ENCODE assay signal across 14 mouse cellular contexts in the genomic region with DNA sequence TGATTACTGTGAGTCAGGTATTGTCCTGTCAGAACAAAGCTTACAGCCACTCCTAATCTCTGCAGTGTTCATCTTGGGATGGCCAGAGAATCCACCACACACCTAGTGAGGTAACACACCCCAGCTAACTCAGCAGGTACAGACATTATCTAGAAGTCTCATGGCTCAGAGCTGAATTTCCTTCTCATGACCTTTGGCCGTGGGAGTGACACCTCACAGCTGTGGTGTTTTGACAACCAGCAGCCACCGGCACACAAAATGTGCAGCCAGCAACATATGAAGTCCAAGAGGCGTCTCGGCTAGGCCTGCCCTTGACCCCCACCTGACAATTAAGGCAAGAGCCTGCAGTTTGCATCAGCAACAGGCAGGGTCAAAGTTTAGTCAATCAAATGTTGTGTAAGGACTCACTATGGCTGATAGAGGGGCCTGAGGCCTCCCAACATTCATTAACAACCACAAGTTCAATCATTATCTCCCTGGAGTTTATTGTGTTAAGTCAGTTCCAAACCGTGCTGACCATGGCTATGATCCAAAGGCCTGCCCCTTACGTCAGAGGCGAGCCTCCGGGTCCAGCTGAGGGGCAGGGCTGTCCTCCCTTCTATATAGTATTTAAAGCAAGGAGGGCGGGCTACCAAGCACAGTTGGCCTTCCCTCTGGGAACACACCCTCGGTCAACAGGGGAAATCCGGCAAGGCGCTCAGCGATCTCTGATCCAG. TPM values are rescaled to one million over a fixed set of nuclear protein-coding genes. Genes with fewer than 3 reads are reported as not detected.
DNase-seq lines count a peak whose midpoint lies in the region; ATAC-seq and TF ChIP-seq lines count a peak whose summit lies in the region.
"Had no signal": no experiment of that assay in that cellular context is flagged by ENCODE, and none has a peak within 500 bp of the region (broad histone marks: within the 10 kb centered on the region; RNA-seq: fewer than 3 reads in every experiment).

A gene (plus strand): TSS at position 613 of the 716 bp plus-strand sequence.

- TF ChIP-seq POLR2A in liver, adult 2 months (IDR thresholded peaks at IDR 0.05; ENCODE audit: extremely low read depth, insufficient read depth, low read length): peak; percentile 93; the same call in 1 of the 2 replicates

- H3K27ac ChIP-seq in liver, adult 2 months (replicated peaks; ENCODE audit: insufficient read depth, low read depth, low read length): peak within 1 kb of the TSS; percentile 93
- H3K27ac ChIP-seq: embryonic facial prominence, embryonic 15.5 days; hindbrain, embryonic 15.5 days had no signal

- ATAC-seq in cerebellum, adult (ENCODE audit: insufficient number of reproducible peaks, low FRiP score, low TSS enrichment): no peak
- ATAC-seq: activated CD4-positive, CD25-positive, alpha-beta regulatory T cell, adult 4 months had no signal

- H3K9ac ChIP-seq in liver, adult 2 months (ENCODE audit: low read depth, low read length): peak within 1 kb of the TSS; percentile 73
- H3K9ac ChIP-seq: embryonic facial prominence, embryonic 15.5 days; hindbrain, embryonic 15.5 days had no signal

- 14% methylated on average over 13 of the region's 13 CpGs for WGBS in liver, adult 2 months

- DNase-seq in adipocyte (ENCODE audit: low spot score): peak; percentile 60
- peak; percentile 63 for DNase-seq in adrenal gland, adult 2 months
- peak; percentile 91 for DNase-seq in kidney, adult 18-20 months
- DNase-seq in liver, adult 2 months (ENCODE audit: extremely low read depth, low read depth, low spot score): peak; percentile 100
- DNase-seq in cerebellum, postnatal 4 days (ENCODE audit: low spot score in 2 of 2): no peak
- no peak for DNase-seq in right cerebral cortex, postnatal 4 days
- DNase-seq: cerebellum, postnatal 10 days had no signal

- TF ChIP-seq CTCF in liver, adult 2 months (IDR thresholded peaks at IDR 0.05; ENCODE audit: low read depth, low read length): no peak

- H3K79me2 ChIP-seq in liver, adult 2 months (ENCODE audit: control insufficient read depth, insufficient read depth, low read length): no peaks in the 10 kb centered on the region; the same call in 1 of the 2 replicates

- H3K4me1 ChIP-seq in liver, adult 2 months (ENCODE audit: control insufficient read depth, insufficient read depth, low read length): peaks cover 25% of the 10 kb centered on the region
- H3K4me1 ChIP-seq: embryonic facial prominence, embryonic 15.5 days; hindbrain, embryonic 15.5 days; megakaryocyte, embryonic 14.5 days had no signal

- no peaks in the 10 kb centered on the region for H3K27me3 ChIP-seq in liver, adult 2 months (ENCODE audit: control insufficient read depth, insufficient read depth, low read length)
- H3K27me3 ChIP-seq: embryonic facial prominence, embryonic 15.5 days; hindbrain, embryonic 15.5 days had no signal

- H3K36me3 ChIP-seq in liver, adult 2 months (ENCODE audit: control insufficient read depth, insufficient read depth, low read length): peaks cover 32% of the 10 kb centered on the region
- H3K36me3 ChIP-seq: embryonic facial prominence, embryonic 15.5 days; hindbrain, embryonic 15.5 days had no signal

- peak within 1 kb of the TSS; percentile 60 for H3K4me3 ChIP-seq in liver, adult 2 months (ENCODE audit: insufficient read depth, low read depth, low read length)
- H3K4me3 ChIP-seq: embryonic facial prominence, embryonic 15.5 days; hindbrain, embryonic 15.5 days; megakaryocyte, embryonic 14.5 days had no signal

RNA-seq across cellular contexts. Expression of the gene that starts here (rescaled TPM):
- 1,000 to 10,000 TPM in 1 of 2 experiments, 100 to 1,000 TPM in 1; 919 to 1,359 TPM for total RNA-seq in adrenal gland, adult 2 months (2021)
- polyA plus RNA-seq in adrenal gland, adult 2 months (2012; rRNA removed): 84.6 and 134 TPM in 2 replicates
- total RNA-seq in liver, adult 2 months (2014; rRNA removed): 2,468 and 2,488 TPM in 2 replicates
- polyA plus RNA-seq in liver, adult 2 months (2012; rRNA removed): 240 and 585 TPM in 2 replicates
- total RNA-seq: left cerebral cortex, postnatal 25 days had no signal
- polyA plus RNA-seq: activated CD4-positive, CD25-positive, alpha-beta regulatory T cell, adult 4 months; embryonic facial prominence, embryonic 15.5 days; hindbrain, embryonic 15.5 days; neural tube, embryonic 11.5 days had no signal

Comparison
In these comparisons a context has a peak if more than half of its experiments do, and no peak if none do; other contexts are left out.
1. DNase-seq: peak in adipocyte (single experiment), adrenal gland, adult 2 months (single experiment), kidney, adult 18-20 months (single experiment) and liver, adult 2 months (single experiment); none in cerebellum, postnatal 4 days (0 of 2) and right cerebral cortex, postnatal 4 days (single experiment).